Mouse (Mus musculus): ENCODE results near the gene Crhbp. TPM values are rescaled to one million over a fixed set of nuclear protein-coding genes. Genes with fewer than 3 reads are reported as not detected.
A peak's percentile ranks its signal among the peaks of the same experiment; 100 is the strongest.

Crhbp gene
- total RNA-seq, 2 experiments from 2014 or later: not detected

- no peak for ATAC-seq (replicated peaks; ENCODE audit: low FRiP score, low TSS enrichment, poor library complexity, severe bottlenecking)
Observed at GRCm38 (mm10) chr13:95425484-95425883, 19.2 kb downstream of the Crhbp start.

DNA sequence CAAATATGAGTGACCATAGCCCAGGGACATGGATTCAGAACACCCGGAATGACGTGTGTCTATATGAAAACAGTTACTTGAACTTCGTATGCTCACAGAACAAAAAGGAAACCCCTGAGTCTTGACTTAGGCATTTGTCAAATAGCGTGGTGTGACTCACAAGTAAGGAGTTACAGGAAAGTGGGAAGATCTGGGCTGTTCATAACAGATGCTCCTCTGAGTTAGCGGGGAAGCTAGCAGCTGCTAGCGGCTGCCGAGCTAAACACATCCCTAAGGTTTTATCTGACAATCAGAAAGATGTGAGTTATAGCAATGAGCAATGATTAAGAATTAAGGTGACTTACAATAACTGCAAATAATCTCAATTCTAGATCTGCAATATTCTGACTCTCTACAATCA is 19.8 kb downstream of the Crhbp start:
- no peak for ATAC-seq (replicated peaks; ENCODE audit: low FRiP score, low TSS enrichment, poor library complexity, severe bottlenecking)

DNA sequence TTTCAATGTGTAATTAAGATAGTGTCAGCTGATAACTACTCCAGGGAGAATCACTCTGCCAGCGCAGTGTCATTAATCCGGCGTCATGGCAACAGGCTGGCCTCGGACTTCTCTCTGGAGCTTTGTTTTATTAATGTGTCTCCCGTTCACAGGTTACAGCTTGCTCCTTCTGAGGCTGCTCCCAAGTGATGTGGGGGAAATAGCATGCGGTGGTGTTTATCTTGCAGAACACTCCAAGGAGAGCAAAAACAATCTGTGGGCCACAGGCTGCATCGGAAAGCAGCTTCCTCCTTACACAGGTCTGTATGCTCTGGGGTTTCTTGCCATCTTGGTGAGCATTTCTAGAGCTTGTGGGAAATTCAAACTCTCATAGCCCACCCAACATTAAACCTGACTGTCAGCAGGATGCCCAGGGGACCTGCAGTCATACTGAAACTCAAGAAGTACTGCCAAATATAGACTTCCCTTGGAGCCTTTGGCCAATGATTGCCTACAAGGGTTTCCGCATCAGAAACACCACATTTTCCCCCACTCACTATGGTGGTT is 25.4 kb downstream of the Crhbp start:
- ATAC-seq (replicated peaks; ENCODE audit: low FRiP score, low TSS enrichment, poor library complexity, severe bottlenecking): 0 out of 2 replicates have a peak, but pooled peaks have one; percentile 41

- no peak for ATAC-seq (replicated peaks; ENCODE audit: low FRiP score, low TSS enrichment, poor library complexity, severe bottlenecking)
Observed at GRCm38 (mm10) chr13:95418575-95419203, 26.0 kb downstream of the Crhbp start.

- peak; percentile 25; the same call in 1 of the 2 replicates for ATAC-seq (replicated peaks; ENCODE audit: low FRiP score, low TSS enrichment, poor library complexity, severe bottlenecking)
Observed at GRCm38 (mm10) chr13:95412257-95412656, 32.5 kb downstream of the Crhbp start.

DNA sequence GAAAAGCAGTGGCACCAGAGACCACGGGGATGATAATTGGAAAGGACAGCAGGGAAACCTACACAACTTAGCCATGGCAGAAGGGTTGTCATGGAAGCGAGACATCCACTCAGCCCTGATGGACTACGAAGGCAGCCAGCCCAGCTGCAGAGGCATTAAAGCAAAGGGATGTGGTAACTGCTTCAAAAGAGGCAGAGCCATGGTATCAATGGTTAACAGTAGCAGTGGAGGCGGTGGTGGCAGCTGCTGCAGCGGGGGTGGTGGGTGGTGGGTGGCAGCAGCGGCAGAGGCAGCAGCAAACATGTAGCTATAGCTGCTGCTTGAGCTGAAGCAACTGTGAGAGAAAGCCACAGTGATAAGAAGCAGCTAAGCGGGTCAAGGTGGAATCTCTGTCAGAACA is 51.5 kb downstream of the Crhbp start:
- ATAC-seq (replicated peaks; ENCODE audit: low FRiP score, low TSS enrichment, poor library complexity, severe bottlenecking): no peak

- peak; percentile 91 for ATAC-seq (replicated peaks; ENCODE audit: low FRiP score, low TSS enrichment, poor library complexity, severe bottlenecking)
Observed at GRCm38 (mm10) chr13:95389866-95390865, 54.6 kb downstream of the Crhbp start.

GRCm38 (mm10) chr13:95388226-95388625 is 56.5 kb downstream of the Crhbp start:
- ATAC-seq (replicated peaks; ENCODE audit: low FRiP score, low TSS enrichment, poor library complexity, severe bottlenecking): no peak

DNA sequence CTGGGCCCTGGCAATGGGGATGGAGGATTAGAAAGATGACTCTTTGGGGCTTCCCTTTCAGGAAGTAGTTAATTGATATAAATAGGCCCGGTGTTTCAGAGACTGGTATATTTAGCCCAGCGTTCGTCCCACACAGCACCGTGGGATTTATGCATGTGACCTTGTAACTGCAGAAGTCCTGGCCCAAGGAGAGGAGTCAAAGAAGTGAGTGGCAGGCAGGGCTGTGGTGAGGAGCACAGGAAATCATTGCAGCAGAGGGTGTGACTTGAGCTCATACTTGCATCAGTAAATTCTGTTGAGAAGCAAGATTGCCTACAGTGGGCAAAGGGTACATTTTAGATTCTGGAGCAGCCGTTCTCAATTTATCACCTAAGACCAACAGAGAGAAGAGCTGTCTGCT is 62.3 kb downstream of the Crhbp start:
- ATAC-seq (replicated peaks; ENCODE audit: low FRiP score, low TSS enrichment, poor library complexity, severe bottlenecking): no peak

Other genes starting within 250 kb of the Crhbp start
- 0.42 TPM in 1 of 2 replicates, not detected in the other for gene Pde8b, start 194.6 kb downstream of the Crhbp start, total RNA-seq (2014; fragmentation: Nextera tagmentation)
- not detected in 2 replicates for gene Pde8b, start 194.6 kb downstream of the Crhbp start, total RNA-seq (2017)
- 13.3 and 15.1 TPM in 2 replicates for gene Zbed3, start 121.3 kb downstream of the Crhbp start, total RNA-seq (2014; fragmentation: Nextera tagmentation)
- 0.76 and 2.6 TPM in 2 replicates for gene Zbed3, start 121.3 kb downstream of the Crhbp start, total RNA-seq (2017)
- 53.1 and 58.0 TPM in 2 replicates for gene Aggf1, start 69.6 kb downstream of the Crhbp start, total RNA-seq (2014; fragmentation: Nextera tagmentation)
- gene Aggf1, start 69.6 kb downstream of the Crhbp start, total RNA-seq (2017): 69.0 and 72.8 TPM in 2 replicates
- gene S100z, start 33.8 kb upstream of the Crhbp start, total RNA-seq (2014; fragmentation: Nextera tagmentation): not detected in 2 replicates
- gene S100z, start 33.8 kb upstream of the Crhbp start, total RNA-seq (2017): not detected in 2 replicates
- gene F2rl1, start 80.3 kb upstream of the Crhbp start, total RNA-seq (2014; fragmentation: Nextera tagmentation): 0.66 TPM in 1 of 2 replicates, not detected in the other
- gene F2rl1, start 80.3 kb upstream of the Crhbp start, total RNA-seq (2017): 0.47 TPM in 1 of 2 replicates, not detected in the other
- 25.5 and 37.9 TPM in 2 replicates for gene F2r, start 173.6 kb upstream of the Crhbp start, total RNA-seq (2014; fragmentation: Nextera tagmentation)
- gene F2r, start 173.6 kb upstream of the Crhbp start, total RNA-seq (2017): 41.8 and 85.3 TPM in 2 replicates

Measured in megakaryocyte-erythroid progenitor cell, adult 5-6 weeks (primary cell).